Mouse (Mus musculus) cortical plate, adult 2 months (tissue): Measurements from ENCODE around the gene Trpv4.

Experiments
- CTCF ChIP-seq: fragments of 200-500 bp; IDR thresholded peaks from 2 replicates; pipeline ENCODE4 v1.5.1; 2011; ENCODE audit warnings: mild to moderate bottlenecking, control low read depth, low read length; ENCODE audit not compliant: insufficient read depth; ENCODE audit errors: extremely low read depth
- POLR2A ChIP-seq: fragments of 200-500 bp; IDR thresholded peaks from 2 replicates; pipeline ENCODE4 v1.6.1; 2011; ENCODE audit warnings: mild to moderate bottlenecking, low read length, control low read depth; ENCODE audit not compliant: insufficient read depth; ENCODE audit errors: extremely low read depth

GRCm38 (mm10) chr5:114669014-114669413, 10.8 kb upstream of the Trpv4 start:
- TF ChIP-seq CTCF (no peak), POLR2A (no peak)
